Mouse (Mus musculus) cerebellum, adult 2 months (tissue): ENCODE measurements around the gene Gnao1. TPM values are rescaled to one million over a fixed set of nuclear protein-coding genes. Genes with fewer than 3 reads are reported as not detected.

ENCODE experiments used
- DNase-seq, 2 experiments: peaks; one replicate each; pipeline ENCODE4 v3.0.0; 2021
- H3K27ac ChIP-seq: fragments of 200-500 bp; 2 replicates; pipeline ENCODE4 v1.5.1; 2012; ENCODE audit warnings: low read length, control low read depth, inconsistent platforms; ENCODE audit not compliant: insufficient read depth
- H3K27me3 ChIP-seq: fragments of 200-500 bp; 2 replicates; pipeline ENCODE4 v1.6.1; 2012; ENCODE audit warnings: inconsistent platforms, mild to moderate bottlenecking, low read length, moderate library complexity; ENCODE audit not compliant: control insufficient read depth, insufficient read depth
- H3K4me1 ChIP-seq: fragments of 200-500 bp; 2 replicates; pipeline ENCODE4 v1.6.1; 2011; ENCODE audit warnings: low read length; ENCODE audit not compliant: control insufficient read depth, insufficient read depth
- H3K4me3 ChIP-seq: fragments of 200-500 bp; replicated peaks from 2 replicates; pipeline ENCODE3; 2011; ENCODE audit warnings: mild to moderate bottlenecking, low read depth, low read length, control low read depth; ENCODE audit not compliant: insufficient read depth
- CTCF ChIP-seq: fragments of 200-500 bp; IDR thresholded peaks from 2 replicates; pipeline ENCODE4 v1.5.1; 2011; ENCODE audit warnings: low read depth, mild to moderate bottlenecking, control low read depth, low read length, moderate library complexity, borderline replicate concordance; ENCODE audit not compliant: insufficient read depth
- POLR2A ChIP-seq: fragments of 200-500 bp; IDR thresholded peaks from 2 replicates; pipeline ENCODE4 v1.6.1; 2011; ENCODE audit warnings: low read length, control low read depth, borderline replicate concordance; ENCODE audit not compliant: insufficient read depth
- WGBS: fragments of 180-500 bp; shearing (Covaris S2); methylation state at CpG from one replicate; pipeline ENCODE4 v1.1.7; 2018; 5-methylcytosine and 5-hydroxymethylcytosine counted together
- polyA plus RNA-seq: library from polyadenylated mRNA; depleted of rRNA; stranded (reverse); fragments of >200 nt; gene quantifications from 2 replicates; pipeline ENCODE4 v1.2.3, GENCODE M21; 2012

The Gnao1 gene
- polyA plus RNA-seq, 1 experiment, result 345 TPM

- Histone ChIP-seq H3K4me1 (peaks cover 19% of the 10 kb centered on the region), H3K27ac (peak overlapping the region; percentile 31)
- under 1% methylated on average over 26 of the region's 26 CpGs for WGBS
These were observed 3.6 kb downstream of the Gnao1 start for GRCm38 (mm10) chr8:93813405-93813761.

GRCm38 (mm10) chr8:93814266-93814665 is 4.5 kb downstream of the Gnao1 start:
- WGBS, result 6% methylated on average over 6 of the region's 6 CpGs
- Histone ChIP-seq H3K27me3 (no peaks in the 10 kb centered on the region), H3K27ac (peak overlapping the region; percentile 51), H3K4me3 (peak overlapping the region; percentile 37), H3K4me1 (peaks cover 19% of the 10 kb centered on the region)
- DNase-seq, result peak in 1 of 2 experiments; percentile 67
- TF ChIP-seq CTCF, result no peak
- TF ChIP-seq POLR2A, result 0 out of 2 replicates have a peak, but pooled peaks have one; percentile 10

More at GRCm38 (mm10) chr8:93813405-93813761, 3.6 kb downstream of the Gnao1 start:
- peak overlapping the region; percentile 99 for H3K4me3 ChIP-seq
- peak; percentile 93 to 98 for DNase-seq
- no peak for TF ChIP-seq CTCF
- TF ChIP-seq POLR2A, result no peak
- H3K27me3 ChIP-seq, result no peaks in the 10 kb centered on the region

- Histone ChIP-seq H3K27me3 (no peaks in the 10 kb centered on the region), H3K4me1 (peaks cover 27% of the 10 kb centered on the region), H3K27ac (peak overlapping the region; percentile 51), H3K4me3 (no peak overlapping the region)
- DNase-seq, result no peak
- TF ChIP-seq POLR2A (no peak), CTCF (no peak)
- 14% methylated on average over 6 of the region's 6 CpGs for WGBS
These were observed 6.5 kb downstream of the Gnao1 start for GRCm38 (mm10) chr8:93816226-93816625.

- Histone ChIP-seq H3K27ac (no peak overlapping the region; the same call in 1 of the 2 replicates), H3K4me3 (no peak overlapping the region), H3K27me3 (no peaks in the 10 kb centered on the region), H3K4me1 (peaks cover 35% of the 10 kb centered on the region)
- WGBS, result 96% methylated on average over 1 of the region's 1 CpGs
- TF ChIP-seq POLR2A (no peak), CTCF (no peak)
- DNase-seq, result peak in 1 of 2 experiments; percentile 76
These were observed 7.6 kb downstream of the Gnao1 start for GRCm38 (mm10) chr8:93817366-93817765.

- Histone ChIP-seq H3K27ac (no peak overlapping the region), H3K4me3 (no peak overlapping the region), H3K27me3 (no peaks in the 10 kb centered on the region), H3K4me1 (peaks cover 39% of the 10 kb centered on the region)
- WGBS, result 26% methylated on average over 4 of the region's 4 CpGs
- TF ChIP-seq CTCF, result no peak
- TF ChIP-seq POLR2A, result no peak
- no peak for DNase-seq
These were observed 10.2 kb downstream of the Gnao1 start for GRCm38 (mm10) chr8:93819929-93820328.

GRCm38 (mm10) chr8:93821327-93821726 is 11.6 kb downstream of the Gnao1 start:
- H3K4me3 ChIP-seq, result no peak overlapping the region
- H3K4me1 ChIP-seq, result peaks cover 36% of the 10 kb centered on the region
- WGBS, result 95% methylated on average over 7 of the region's 7 CpGs
- DNase-seq, result no peak
- H3K27me3 ChIP-seq, result no peaks in the 10 kb centered on the region
- TF ChIP-seq CTCF, result no peak
- TF ChIP-seq POLR2A, result no peak
- H3K27ac ChIP-seq, result no peak overlapping the region

- Histone ChIP-seq H3K4me1 (peaks cover 23% of the 10 kb centered on the region), H3K27me3 (no peaks in the 10 kb centered on the region), H3K4me3 (no peak overlapping the region), H3K27ac (no peak overlapping the region)
- WGBS, result 38% methylated on average over 4 of the region's 4 CpGs
- TF ChIP-seq CTCF, result no peak
- no peak for TF ChIP-seq POLR2A
- DNase-seq, result peak in 1 of 2 experiments; percentile 9
These were observed 15.6 kb downstream of the Gnao1 start for GRCm38 (mm10) chr8:93825317-93825716.

- H3K27ac ChIP-seq, result peak overlapping the region; percentile 28
- 15% methylated on average over 3 of the region's 3 CpGs for WGBS
- no peak for DNase-seq
- peaks cover 44% of the 10 kb centered on the region for H3K4me1 ChIP-seq
- TF ChIP-seq POLR2A (no peak), CTCF (no peak)
- H3K4me3 ChIP-seq, result no peak overlapping the region
- H3K27me3 ChIP-seq, result no peaks in the 10 kb centered on the region
These were observed 20.9 kb downstream of the Gnao1 start for GRCm38 (mm10) chr8:93830626-93831025.
